Mouse (Mus musculus) midbrain, embryonic 10.5 days (tissue): ENCODE results near the gene Gtse1. TPM values are rescaled to one million over a fixed set of nuclear protein-coding genes. Genes with fewer than 3 reads are reported as not detected.
"Not testable (repeated sequence)": the region's sequence is repeated elsewhere in the genome, so short reads cannot be mapped to it uniquely, and the experiment has no call there.

Experiments
- DNase-seq: peaks from one replicate; pipeline ENCODE4 v3.0.0-alpha.2; 2017; ENCODE audit warnings: low spot score
- H3K27ac ChIP-seq: fragments of 300-500 bp; sonication (generic); replicated peaks from 2 replicates; pipeline ENCODE4 v1.5.1; 2016; ENCODE audit warnings: mild to moderate bottlenecking
- H3K27me3 ChIP-seq: fragments of 300-500 bp; sonication (generic); 2 replicates; pipeline ENCODE4 v1.6.1; 2016; ENCODE audit warnings: low read depth, mild to moderate bottlenecking; ENCODE audit not compliant: poor library complexity, severe bottlenecking
- H3K36me3 ChIP-seq: fragments of 300-500 bp; sonication (generic); 2 replicates; pipeline ENCODE4 v1.6.1; 2016; ENCODE audit warnings: mild to moderate bottlenecking, moderate library complexity
- H3K4me1 ChIP-seq: fragments of 300-500 bp; sonication (generic); 2 replicates; pipeline ENCODE4 v1.6.1; 2016
- H3K4me3 ChIP-seq: fragments of 300-500 bp; sonication (generic); 2 replicates; pipeline ENCODE4 v1.5.1; 2016; ENCODE audit warnings: mild to moderate bottlenecking, moderate library complexity
- H3K9me3 ChIP-seq: fragments of 300-500 bp; sonication (generic); replicated peaks from 2 replicates; pipeline ENCODE4 v1.6.1; 2016; ENCODE audit warnings: mild to moderate bottlenecking
- WGBS: fragments of 180-500 bp; shearing (Covaris S2); methylation state at CpG from one replicate; pipeline ENCODE4 v1.1.7; 2016; 5-methylcytosine and 5-hydroxymethylcytosine counted together
- polyA plus RNA-seq: library from polyadenylated mRNA; unstranded; fragments of >200 nt; fragmentation: Nextera tagmentation; extraction: Ambion mirVana; gene quantifications from 2 replicates; pipeline ENCODE4 v1.2.1, GENCODE M21; 2016

The Gtse1 gene
- polyA plus RNA-seq, 1 experiment from 2014 or later: 61.1 TPM

- Histone ChIP-seq H3K4me3 (peak overlapping the region; percentile 64), H3K36me3 (no peaks in the 10 kb centered on the region), H3K9me3 (0 out of 2 replicates have a peak, but pooled peaks cover 4% of the 10 kb centered on the region), H3K27me3 (no peaks in the 10 kb centered on the region), H3K27ac (peak overlapping the region; percentile 78; the same call in 1 of the 2 replicates), H3K4me1 (peaks cover 14% of the 10 kb centered on the region)
- WGBS: 51% methylated on average over 8 of the region's 8 CpGs
- DNase-seq: no peak
Observed at GRCm38 (mm10) chr15:85832599-85832998, 26.9 kb upstream of the Gtse1 start.

DNA sequence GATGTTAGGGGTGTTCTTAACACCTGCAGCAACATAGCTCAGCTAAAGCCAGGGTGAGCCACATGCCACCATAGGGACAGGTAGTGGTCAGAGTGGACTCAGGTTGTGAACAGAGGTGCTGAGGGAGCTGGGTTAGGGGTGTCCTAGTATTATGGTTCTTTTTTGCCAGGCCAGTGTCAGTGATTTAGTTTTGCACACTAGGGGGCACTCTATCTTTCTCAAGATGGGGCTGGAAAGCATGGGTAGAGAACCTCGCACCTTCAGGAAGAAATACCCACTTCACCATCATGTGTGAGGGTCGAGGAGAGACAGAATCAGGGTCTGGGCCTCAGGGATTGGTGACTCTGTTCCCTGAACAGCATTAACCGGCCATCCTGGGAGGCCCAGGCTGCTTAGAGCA is 24.2 kb upstream of the Gtse1 start:
- no peaks in the 10 kb centered on the region for H3K36me3 ChIP-seq
- H3K27me3 ChIP-seq: no peaks in the 10 kb centered on the region
- DNase-seq: no peak
- WGBS: 74% methylated on average over 3 of the region's 3 CpGs
- 0 out of 2 replicates have a peak, but pooled peaks cover 4% of the 10 kb centered on the region for H3K9me3 ChIP-seq
- no peak overlapping the region for H3K4me3 ChIP-seq
- no peak overlapping the region for H3K27ac ChIP-seq
- peaks cover 14% of the 10 kb centered on the region for H3K4me1 ChIP-seq

DNA sequence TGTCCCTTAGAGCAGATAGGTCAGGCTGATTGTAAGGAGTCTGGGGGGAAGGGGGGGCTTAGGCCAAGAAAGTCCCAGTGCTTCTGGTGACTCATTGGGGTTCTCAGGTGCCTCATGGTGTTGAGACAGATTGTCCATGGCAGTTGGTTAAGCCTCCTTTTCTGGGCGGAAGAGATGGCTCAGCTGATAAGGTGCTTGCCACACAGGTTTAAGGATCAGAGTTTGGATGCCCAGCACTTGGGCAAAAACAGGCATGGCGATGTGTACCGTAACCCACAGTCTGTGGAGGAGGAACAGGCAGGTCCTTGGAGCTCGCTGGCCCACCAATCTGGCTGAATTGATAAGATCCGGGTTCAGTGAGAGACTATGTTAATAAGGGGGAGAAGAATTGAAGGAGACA is 22.7 kb upstream of the Gtse1 start:
- Histone ChIP-seq H3K36me3 (no peaks in the 10 kb centered on the region), H3K27ac (no peak overlapping the region), H3K4me1 (peaks cover 16% of the 10 kb centered on the region), H3K4me3 (no peak overlapping the region), H3K9me3 (0 out of 2 replicates have a peak, but pooled peaks cover 4% of the 10 kb centered on the region), H3K27me3 (no peaks in the 10 kb centered on the region)
- WGBS: 90% methylated on average over 5 of the region's 5 CpGs
- no peak for DNase-seq

GRCm38 (mm10) chr15:85840983-85841382 is 18.6 kb upstream of the Gtse1 start:
- peak; percentile 55 for DNase-seq
- peaks cover 7% of the 10 kb centered on the region for H3K4me1 ChIP-seq

GRCm38 (mm10) chr15:85841796-85842360 is 17.7 kb upstream of the Gtse1 start:
- WGBS: 83% methylated on average over 5 of the region's 5 CpGs
- Histone ChIP-seq H3K4me1 (peaks cover 7% of the 10 kb centered on the region), H3K36me3 (no peaks in the 10 kb centered on the region), H3K9me3 (no peaks in the 10 kb centered on the region), H3K4me3 (no peak overlapping the region), H3K27me3 (no peaks in the 10 kb centered on the region), H3K27ac (no peak overlapping the region)
- DNase-seq: no peak

More at GRCm38 (mm10) chr15:85840983-85841382, 18.6 kb upstream of the Gtse1 start:
- Histone ChIP-seq H3K27me3 (no peaks in the 10 kb centered on the region), H3K36me3 (no peaks in the 10 kb centered on the region), H3K4me3 (no peak overlapping the region), H3K9me3 (0 out of 2 replicates have a peak, but pooled peaks cover 1% of the 10 kb centered on the region), H3K27ac (0 out of 2 replicates have a peak overlapping the region, but pooled peaks have one; percentile 3)
- WGBS: 37% methylated on average over 6 of the region's 6 CpGs

DNA sequence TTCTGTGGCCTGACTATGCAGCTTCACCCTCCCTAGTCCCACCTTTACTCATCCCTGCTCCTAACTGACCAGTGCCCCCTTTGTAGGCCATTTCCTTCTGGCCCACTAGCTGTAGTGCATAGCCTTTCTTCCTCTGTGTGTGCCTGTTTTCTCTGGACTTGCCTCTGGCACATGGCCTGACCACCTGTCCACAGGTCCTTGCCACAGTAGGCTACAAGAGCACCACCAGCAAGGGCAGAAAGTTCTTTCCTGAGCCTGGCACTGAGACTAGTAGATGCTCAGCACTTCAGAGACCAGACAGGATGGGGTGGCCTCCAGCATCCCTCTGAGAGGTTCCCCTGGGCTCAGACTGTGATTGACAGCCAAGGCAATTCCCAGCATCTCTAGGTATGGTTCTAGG is 14.5 kb upstream of the Gtse1 start:
- H3K36me3 ChIP-seq: no peaks in the 10 kb centered on the region
- no peak overlapping the region for H3K4me3 ChIP-seq
- DNase-seq: no peak
- H3K27ac ChIP-seq: no peak overlapping the region
- peaks cover 7% of the 10 kb centered on the region for H3K4me1 ChIP-seq
- H3K9me3 ChIP-seq: no peaks in the 10 kb centered on the region
- H3K27me3 ChIP-seq: no peaks in the 10 kb centered on the region

DNA sequence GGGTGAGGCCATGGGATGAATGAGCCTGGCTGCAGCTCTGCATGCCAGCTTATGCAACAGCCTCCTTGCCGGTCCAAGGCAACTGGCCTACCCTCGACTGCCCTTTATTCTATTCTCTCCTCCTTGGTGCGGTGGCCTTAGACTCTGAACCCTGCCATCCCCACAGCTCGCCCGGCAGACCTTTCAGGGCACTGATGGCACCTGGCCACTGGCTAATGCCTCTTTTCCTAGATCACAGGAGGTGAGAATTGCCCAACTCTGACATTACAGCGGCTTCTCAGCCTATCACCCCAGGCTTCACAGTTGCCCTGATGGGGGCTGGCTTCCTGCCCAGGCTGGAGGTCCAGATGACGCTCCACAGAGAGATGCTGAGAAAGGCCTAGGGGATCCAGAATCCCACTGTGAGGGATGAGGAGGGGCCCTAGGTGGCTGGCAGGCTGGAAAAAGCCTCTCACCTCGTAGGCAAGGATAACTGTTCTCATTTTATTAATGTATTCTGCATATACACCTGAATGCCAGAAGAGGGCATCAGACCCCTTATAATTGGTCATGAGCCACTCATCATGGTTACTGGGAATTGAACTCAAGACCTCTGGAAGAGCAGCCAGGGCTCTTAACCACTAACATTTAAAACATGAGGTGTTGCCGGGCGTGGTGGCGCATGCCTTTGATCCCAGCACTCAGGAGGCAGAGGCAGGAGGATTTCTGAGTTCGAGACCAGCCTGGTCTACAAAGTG is 7.7 kb upstream of the Gtse1 start:
- Histone ChIP-seq H3K27me3 (no peaks in the 10 kb centered on the region), H3K36me3 (no peaks in the 10 kb centered on the region), H3K9me3 (no peaks in the 10 kb centered on the region), H3K4me1 (no peaks in the 10 kb centered on the region), H3K4me3 (no peak overlapping the region), H3K27ac (no peak overlapping the region)
- 81% methylated on average over 12 of the region's 12 CpGs for WGBS
- DNase-seq: no peak

GRCm38 (mm10) chr15:85858980-85859489 is 510 bp upstream of the Gtse1 start:
- no peaks in the 10 kb centered on the region for H3K9me3 ChIP-seq
- WGBS: 12% methylated on average over 15 of the region's 15 CpGs
- peaks cover 28% of the 10 kb centered on the region for H3K36me3 ChIP-seq
- H3K4me1 ChIP-seq: peaks cover 27% of the 10 kb centered on the region
- DNase-seq: no peak
- peak overlapping the region; percentile 93 for H3K4me3 ChIP-seq
- H3K27me3 ChIP-seq: no peaks in the 10 kb centered on the region
- H3K27ac ChIP-seq: peak overlapping the region; percentile 94

DNA sequence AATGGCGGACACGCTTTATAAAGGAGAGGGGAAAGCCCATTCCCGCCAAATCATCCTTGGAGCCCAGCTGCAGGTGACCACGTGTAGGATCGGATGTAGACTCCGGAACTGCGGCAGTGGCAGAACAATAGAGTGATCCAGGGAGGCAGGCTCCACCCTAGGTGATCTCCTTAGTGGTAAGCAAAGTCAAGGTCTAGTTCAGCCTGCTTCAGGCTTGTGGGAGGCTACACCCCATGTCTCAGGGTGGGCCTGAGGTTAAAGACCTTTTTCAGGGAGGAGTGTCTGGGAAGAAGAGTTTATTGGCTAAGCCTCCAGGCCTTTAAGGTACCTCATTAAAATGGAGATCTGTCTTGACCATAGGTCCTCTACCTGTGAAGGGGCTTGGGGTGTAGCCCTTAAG is 6.4 kb downstream of the Gtse1 start:
- H3K27me3 ChIP-seq, H3K9me3 ChIP-seq, H3K27ac ChIP-seq, H3K4me3 ChIP-seq, H3K4me1 ChIP-seq, DNase-seq: not testable (repeated sequence)
- WGBS: 97% methylated on average over 7 of the region's 7 CpGs
- H3K36me3 ChIP-seq: peaks cover 97% of the 10 kb centered on the region

DNA sequence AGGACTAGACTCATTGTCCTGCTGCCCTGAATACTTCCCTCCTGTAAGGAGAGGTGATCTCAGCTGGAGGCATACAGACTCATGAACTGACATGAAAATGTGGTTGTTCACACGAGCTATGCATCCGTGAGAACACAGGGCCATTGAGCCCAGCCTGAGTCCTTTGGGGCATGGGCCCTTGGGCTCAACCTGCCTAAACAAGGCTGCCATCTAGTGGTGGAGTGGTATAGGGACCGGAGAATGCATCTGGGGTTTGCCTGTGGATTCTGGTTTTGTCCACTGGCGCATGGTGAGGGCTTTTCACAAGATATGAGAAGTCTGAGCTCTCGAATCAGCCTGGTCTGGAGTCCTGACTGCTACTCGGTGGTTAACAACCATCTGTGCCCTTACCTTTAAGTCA is 8.2 kb downstream of the Gtse1 start:
- H3K27ac ChIP-seq: no peak overlapping the region
- H3K9me3 ChIP-seq: no peaks in the 10 kb centered on the region
- peaks cover 100% of the 10 kb centered on the region for H3K36me3 ChIP-seq
- WGBS: 58% methylated on average over 6 of the region's 6 CpGs
- H3K27me3 ChIP-seq: no peaks in the 10 kb centered on the region
- peak; percentile 61 for DNase-seq
- H3K4me3 ChIP-seq: no peak overlapping the region
- no peaks in the 10 kb centered on the region for H3K4me1 ChIP-seq

- no peak for DNase-seq
- no peaks in the 10 kb centered on the region for H3K27me3 ChIP-seq
- 92% methylated on average over 7 of the region's 7 CpGs for WGBS
- no peak overlapping the region for H3K4me3 ChIP-seq
- peaks cover 56% of the 10 kb centered on the region for H3K36me3 ChIP-seq
- H3K4me1 ChIP-seq: peaks cover 23% of the 10 kb centered on the region
- no peaks in the 10 kb centered on the region for H3K9me3 ChIP-seq
- H3K27ac ChIP-seq: no peak overlapping the region
Observed at GRCm38 (mm10) chr15:85877336-85877735, 17.8 kb downstream of the Gtse1 start.

GRCm38 (mm10) chr15:85878848-85879497 is 19.4 kb downstream of the Gtse1 start, which contains the start of gene Trmu:
Trmu (plus strand) TSS chr15:85879312.
- peak within 1 kb of the TSS; percentile 66 for H3K4me3 ChIP-seq
- peak within 1 kb of the TSS; percentile 91 for H3K27ac ChIP-seq
- peak; percentile 97 for DNase-seq
- no peaks in the 10 kb centered on the region for H3K27me3 ChIP-seq
- H3K36me3 ChIP-seq: peaks cover 56% of the 10 kb centered on the region
- peaks cover 23% of the 10 kb centered on the region for H3K4me1 ChIP-seq
- WGBS: 1% methylated on average over 50 of the region's 50 CpGs
- H3K9me3 ChIP-seq: no peaks in the 10 kb centered on the region
